Mouse (Mus musculus) intestine, postnatal 0 days (tissue): ENCODE data around the gene Polr2l. TPM values are rescaled to one million over a fixed set of nuclear protein-coding genes. Genes with fewer than 3 reads are reported as not detected.
"Not testable (repeated sequence)": the region's sequence is repeated elsewhere in the genome, so short reads cannot be mapped to it uniquely, and the experiment has no call there.

Experiments
- ATAC-seq: fragments of 200-750 bp; cut with Nextera tagmentation; 2 replicates; pipeline ENCODE4 v1.8.0; 2017; ENCODE audit warnings: mild to moderate bottlenecking, moderate TSS enrichment, moderate library complexity
- H3K27ac ChIP-seq: fragments of 300-500 bp; sonication (generic); 2 replicates; pipeline ENCODE4 v1.5.1; 2014; ENCODE audit warnings: mild to moderate bottlenecking, low read depth, low read length, moderate library complexity
- H3K27me3 ChIP-seq: fragments of 300-500 bp; sonication (generic); replicated peaks from 2 replicates; pipeline ENCODE4 v1.6.1; 2014; ENCODE audit warnings: low read length, mixed read lengths; ENCODE audit not compliant: control insufficient read depth, insufficient read depth
- H3K36me3 ChIP-seq: fragments of 300-500 bp; sonication (generic); 2 replicates; pipeline ENCODE4 v1.6.1; 2014; ENCODE audit warnings: mild to moderate bottlenecking, moderate library complexity; ENCODE audit not compliant: control insufficient read depth, insufficient read depth
- H3K4me1 ChIP-seq: fragments of 300-500 bp; sonication (generic); replicated peaks from 2 replicates; pipeline ENCODE4 v1.6.1; 2014; ENCODE audit warnings: antibody characterized with exemption, low read length, mixed read lengths; ENCODE audit not compliant: control insufficient read depth, insufficient read depth
- H3K4me2 ChIP-seq: fragments of 300-500 bp; sonication (generic); replicated peaks from 2 replicates; pipeline ENCODE4 v1.6.1; 2014; ENCODE audit warnings: low read depth, mild to moderate bottlenecking, moderate library complexity
- H3K4me3 ChIP-seq: fragments of 300-500 bp; sonication (generic); 2 replicates; pipeline ENCODE4 v1.5.1; 2014; ENCODE audit warnings: low read depth, low read length
- H3K9ac ChIP-seq: fragments of 300-500 bp; sonication (generic); 2 replicates; pipeline ENCODE4 v1.6.1; 2014; ENCODE audit warnings: mild to moderate bottlenecking, low read depth, low read length
- H3K9me3 ChIP-seq: fragments of 300-500 bp; sonication (generic); 2 replicates; pipeline ENCODE4 v1.6.1; 2016; ENCODE audit warnings: mixed run types; ENCODE audit not compliant: control insufficient read depth
- CTCF ChIP-seq: sonication (generic); IDR thresholded peaks from 2 replicates; pipeline ENCODE4 v1.5.1; 2016; ENCODE audit warnings: low read depth, mild to moderate bottlenecking, control low read depth, antibody characterized with exemption, moderate library complexity
- WGBS: fragments of 180-500 bp; shearing (Covaris S2); extraction: QIAGEN DNeasy Blood & Tissue Kit; methylation state at CpG from one replicate; pipeline ENCODE4 v1.1.7; 2014; 5-methylcytosine and 5-hydroxymethylcytosine counted together
- polyA plus RNA-seq: library from polyadenylated mRNA; unstranded; fragments of >200 nt; fragmentation: Nextera tagmentation; extraction: Ambion mirVana; gene quantifications from 2 replicates; pipeline ENCODE4 v1.2.1, GENCODE M21; 2015

The Polr2l gene
- polyA plus RNA-seq, 1 experiment from 2014 or later = 36.8 TPM

DNA sequence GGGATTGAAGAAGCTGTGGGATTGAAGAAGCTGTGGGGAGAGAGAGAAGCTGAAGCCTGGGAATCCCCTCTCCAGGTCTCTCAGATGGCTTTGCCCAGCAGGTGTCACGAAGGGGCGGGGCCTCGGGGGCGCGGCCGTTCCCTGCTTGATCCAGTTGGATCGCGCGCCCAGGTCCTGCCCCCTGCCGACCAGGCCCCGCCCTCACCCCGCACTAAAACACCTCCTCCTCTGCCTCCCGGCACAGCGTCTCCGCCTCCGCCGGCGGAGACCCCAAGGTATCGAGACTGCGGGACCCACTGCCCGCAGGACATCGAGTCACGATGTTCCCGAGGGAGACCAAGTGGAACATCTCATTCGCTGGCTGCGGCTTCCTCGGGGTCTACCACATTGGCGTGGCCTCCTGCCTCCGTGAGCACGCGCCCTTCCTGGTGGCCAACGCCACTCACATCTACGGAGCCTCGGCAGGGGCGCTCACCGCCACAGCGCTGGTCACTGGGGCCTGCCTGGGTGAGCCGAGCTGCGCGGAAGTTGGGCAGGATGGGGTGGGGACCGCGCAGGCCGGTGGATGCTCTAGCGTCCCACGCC, 19.9 kb downstream of the Polr2l start, which contains the start of gene Pnpla2:
Gene Pnpla2, plus strand, starts transcription at position 232 of the 585 bp plus-strand sequence.
- Histone ChIP-seq H3K36me3 (peaks cover 49% of the 10 kb centered on the region), H3K4me2 (peak within 1 kb of the TSS; percentile 90), H3K4me1 (no peaks in the 10 kb centered on the region; the same call in 1 of the 2 replicates), H3K27ac (peak within 1 kb of the TSS; percentile 95), H3K27me3 (no peaks in the 10 kb centered on the region), H3K9me3 (no peaks in the 10 kb centered on the region), H3K9ac (peak within 1 kb of the TSS; percentile 72), H3K4me3 (peak within 1 kb of the TSS; percentile 86)
- under 1% methylated on average over 45 of the region's 45 CpGs for WGBS
- peak; percentile 81 for ATAC-seq
- peak; percentile 38 for TF ChIP-seq CTCF

- ATAC-seq = no peak
- H3K4me2 ChIP-seq = no peak overlapping the region
- WGBS = 66% methylated on average over 2 of the region's 2 CpGs
Measured at GRCm38 (mm10) chr7:141453636-141454035, 21.3 kb downstream of the Polr2l start.

GRCm38 (mm10) chr7:141451928-141452327, 23.0 kb downstream of the Polr2l start:
- ATAC-seq = no peak
- Histone ChIP-seq H3K4me1 (peaks cover 9% of the 10 kb centered on the region), H3K27ac (no peak overlapping the region), H3K9ac (no peak overlapping the region), H3K27me3 (no peaks in the 10 kb centered on the region), H3K4me2 (no peak overlapping the region), H3K9me3 (no peaks in the 10 kb centered on the region), H3K36me3 (peaks cover 31% of the 10 kb centered on the region), H3K4me3 (no peak overlapping the region)
- TF ChIP-seq CTCF = no peak

More at GRCm38 (mm10) chr7:141453636-141454035, 21.3 kb downstream of the Polr2l start:
- TF ChIP-seq CTCF = no peak
- Histone ChIP-seq H3K4me3 (no peak overlapping the region), H3K36me3 (peaks cover 39% of the 10 kb centered on the region), H3K4me1 (peaks cover 3% of the 10 kb centered on the region), H3K27ac (no peak overlapping the region), H3K27me3 (no peaks in the 10 kb centered on the region), H3K9me3 (no peaks in the 10 kb centered on the region), H3K9ac (no peak overlapping the region)

GRCm38 (mm10) chr7:141447110-141447991, 27.6 kb downstream of the Polr2l start, which contains the start of gene Rplp2:
TSS of gene Rplp2 (plus strand) at chr7:141447370.
- Histone ChIP-seq H3K4me2 (peak within 1 kb of the TSS; percentile 76), H3K9ac (peak within 1 kb of the TSS; percentile 78), H3K27me3 (no peaks in the 10 kb centered on the region), H3K4me1 (peaks cover 9% of the 10 kb centered on the region), H3K27ac (peak within 1 kb of the TSS; percentile 60), H3K9me3 (no peaks in the 10 kb centered on the region), H3K36me3 (peaks cover 31% of the 10 kb centered on the region), H3K4me3 (peak within 1 kb of the TSS; percentile 82)
- peak; percentile 87 for ATAC-seq
- peak; percentile 19; the same call in 1 of the 2 replicates for TF ChIP-seq CTCF
- under 1% methylated on average over 63 of the region's 63 CpGs for WGBS

GRCm38 (mm10) chr7:141446374-141446773, 28.6 kb downstream of the Polr2l start:
- not testable (repeated sequence) for H3K4me1 ChIP-seq, H3K4me3 ChIP-seq, H3K27ac ChIP-seq, H3K4me2 ChIP-seq, ATAC-seq, H3K27me3 ChIP-seq, H3K9me3 ChIP-seq, H3K9ac ChIP-seq
- 75% methylated on average over 3 of the region's 3 CpGs for WGBS
- peaks cover 22% of the 10 kb centered on the region for H3K36me3 ChIP-seq

DNA sequence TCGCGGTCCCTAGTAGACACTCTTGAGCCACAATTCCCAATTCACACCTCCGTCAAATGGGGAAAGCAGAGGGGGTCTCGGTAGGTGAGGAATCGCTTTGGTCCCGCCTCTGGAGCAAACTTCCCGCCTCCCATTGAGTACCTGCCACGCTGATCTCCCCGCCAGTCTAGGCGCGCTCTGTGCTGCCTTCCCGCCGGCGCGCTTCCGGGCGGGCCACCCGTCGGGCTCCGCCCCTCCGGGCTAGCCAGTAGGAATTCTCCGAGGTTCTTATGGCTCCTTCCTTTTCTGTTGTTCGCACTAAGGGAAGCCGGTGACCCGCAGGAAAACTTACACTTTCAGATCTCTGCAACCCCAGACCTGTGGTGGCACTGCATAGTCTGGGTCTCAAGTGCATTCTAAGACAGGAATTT, 31.1 kb downstream of the Polr2l start, which contains the start of gene Pidd1:
Gene Pidd1, minus strand, starts transcription at position 198 of the 410 bp plus-strand sequence.
- no peaks in the 10 kb centered on the region for H3K27me3 ChIP-seq
- peak within 1 kb of the TSS; percentile 51 for H3K9ac ChIP-seq
- H3K9me3 ChIP-seq = no peaks in the 10 kb centered on the region
- H3K4me1 ChIP-seq = peaks cover 8% of the 10 kb centered on the region
- peak; percentile 52 for ATAC-seq
- TF ChIP-seq CTCF = no peak
- WGBS = 0% methylated on average over 25 of the region's 25 CpGs
- H3K27ac ChIP-seq = 0 out of 2 replicates have a peak within 1 kb of the TSS, but pooled peaks have one; percentile 46
- H3K36me3 ChIP-seq = peaks cover 21% of the 10 kb centered on the region
- peak within 1 kb of the TSS; percentile 81 for H3K4me2 ChIP-seq
- H3K4me3 ChIP-seq = peak within 1 kb of the TSS; percentile 46
